Mouse (Mus musculus) neutrophil, adult 65 days (primary cell): ENCODE results near the gene Exosc7. TPM values are rescaled to one million over a fixed set of nuclear protein-coding genes. Genes with fewer than 3 reads are reported as not detected.

ENCODE experiments used
- total RNA-seq: library from RNA; stranded (reverse); gene quantifications from 2 replicates; pipeline ENCODE4 v1.2.4, GENCODE M21; 2023

Exosc7 gene
- 16.4 and 25.8 TPM in 2 replicates for total RNA-seq

DNA sequence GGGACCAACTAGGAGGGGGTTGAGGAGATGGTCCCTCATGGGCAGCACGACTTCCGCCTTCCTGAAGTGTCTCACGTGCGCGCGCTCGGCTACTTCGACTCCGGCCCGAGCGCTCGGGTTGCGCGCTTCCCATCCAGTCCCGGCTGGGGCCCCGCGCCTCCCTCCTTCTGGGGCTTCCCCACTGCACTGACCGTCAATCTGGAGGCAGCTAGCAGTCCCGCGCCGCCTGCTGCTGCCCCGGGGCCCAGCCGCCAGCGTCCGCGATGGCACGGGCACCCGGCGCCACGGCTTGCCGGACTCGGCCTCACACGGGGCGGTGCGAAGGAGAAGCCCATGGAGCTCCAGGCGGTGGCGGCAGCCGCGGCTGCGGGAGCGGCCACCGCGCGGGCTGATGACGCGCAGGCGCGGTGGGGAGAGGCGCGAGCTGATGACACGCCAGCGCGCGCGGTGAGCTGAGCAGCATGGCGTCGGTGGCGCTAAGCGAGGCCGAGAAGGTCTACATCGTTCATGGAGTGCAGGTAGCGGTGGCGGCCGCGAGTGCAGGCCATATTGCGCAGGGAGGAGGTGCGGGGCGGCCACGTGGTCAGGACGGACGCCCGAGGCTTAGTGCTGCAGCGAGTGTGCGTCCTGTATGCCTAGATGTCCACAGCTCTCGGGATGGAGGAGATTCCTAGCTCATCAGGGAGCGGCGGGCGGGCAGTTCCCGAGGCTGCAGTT is at the start of gene Exosc7, which contains the start of gene Zdhhc3:
Gene Exosc7 (plus strand): TSS at position 411 of the 717 bp plus-strand sequence.
Gene Zdhhc3 (minus strand): TSS at position 401 of the 717 bp plus-strand sequence.

GRCm38 (mm10) chr9:123150241-123151020 is 37.4 kb downstream of the Exosc7 start, which contains the start of gene Clec3b:
Gene Clec3b, plus strand, starts transcription at chr9:123150946.

Other genes starting within 250 kb of the Exosc7 start
- 84.3 and 121 TPM in 2 replicates for gene Zfp445, start 247.2 kb upstream of the Exosc7 start, total RNA-seq
- 0.09 and 0.48 TPM in 2 replicates for gene Zkscan7, start 227.5 kb upstream of the Exosc7 start, total RNA-seq
- 0.54 and 0.57 TPM in 2 replicates for gene Zfp105, start 190.1 kb upstream of the Exosc7 start, total RNA-seq
- 23.3 and 23.8 TPM in 2 replicates for gene 1110059G10Rik, start 162.2 kb upstream of the Exosc7 start, total RNA-seq
- 63.1 and 81.7 TPM in 2 replicates for gene Kif15, start 162.2 kb upstream of the Exosc7 start, total RNA-seq
- gene Tmem42, start 91.9 kb upstream of the Exosc7 start, total RNA-seq: 3.6 and 10.7 TPM in 2 replicates
- gene Tgm4, start 78.5 kb upstream of the Exosc7 start, total RNA-seq: not detected in 2 replicates
- gene Zdhhc3, start within 50 bp of the Exosc7 start, total RNA-seq: 99.6 and 119 TPM in 2 replicates
- gene Clec3b, start 37.7 kb downstream of the Exosc7 start, total RNA-seq: not detected in 2 replicates
- gene Cdcp1, start 102.8 kb downstream of the Exosc7 start, total RNA-seq: 0.13 TPM in 1 of 2 replicates, not detected in the other
- 0.28 TPM in 1 of 2 replicates, not detected in the other for gene Tmem158, start 147.5 kb downstream of the Exosc7 start, total RNA-seq